Mouse (Mus musculus): ENCODE measurements around the gene Olfr15.
A peak's percentile ranks its signal among the peaks of the same experiment; 100 is the strongest.
"Not testable (repeated sequence)": the region's sequence is repeated elsewhere in the genome, so short reads cannot be mapped to it uniquely, and the experiment has no call there.

Gene Olfr15

GRCm38 (mm10) chr16:3830588-3831109, at the start of gene Olfr15:
Olfr15 (plus strand) TSS chr16:3830878.
- DNase-seq (ENCODE audit: low spot score) = no peak

- DNase-seq (ENCODE audit: low spot score) = no peak
These were observed 49.4 kb upstream of the Olfr15 start for GRCm38 (mm10) chr16:3781237-3781636.

GRCm38 (mm10) chr16:3788394-3788793, 42.3 kb upstream of the Olfr15 start:
- no peak for DNase-seq (ENCODE audit: low spot score)

GRCm38 (mm10) chr16:3808176-3808575, 22.5 kb upstream of the Olfr15 start:
- DNase-seq (ENCODE audit: low spot score) = no peak

GRCm38 (mm10) chr16:3814667-3815066, 16.0 kb upstream of the Olfr15 start:
- DNase-seq (ENCODE audit: low spot score) = not testable (repeated sequence)

GRCm38 (mm10) chr16:3820202-3820601, 10.5 kb upstream of the Olfr15 start:
- no peak for DNase-seq (ENCODE audit: low spot score)

GRCm38 (mm10) chr16:3828021-3828420, 2.7 kb upstream of the Olfr15 start:
- DNase-seq (ENCODE audit: low spot score) = no peak

- DNase-seq (ENCODE audit: low spot score) = no peak
These were observed 951 bp upstream of the Olfr15 start for GRCm38 (mm10) chr16:3829727-3830126.

- no peak for DNase-seq (ENCODE audit: low spot score)
These were observed 4.8 kb downstream of the Olfr15 start for GRCm38 (mm10) chr16:3835461-3835860.

GRCm38 (mm10) chr16:3839157-3839885, 8.6 kb downstream of the Olfr15 start:
- peak; percentile 16 for DNase-seq (ENCODE audit: low spot score)

- DNase-seq (ENCODE audit: low spot score) = no peak
These were observed 12.3 kb downstream of the Olfr15 start for GRCm38 (mm10) chr16:3842989-3843388.

- DNase-seq (ENCODE audit: low spot score) = no peak
These were observed 13.1 kb downstream of the Olfr15 start for GRCm38 (mm10) chr16:3843796-3844195.

- DNase-seq (ENCODE audit: low spot score) = peak; percentile 84
These were observed 16.2 kb downstream of the Olfr15 start, which contains the start of gene Zfp174 for GRCm38 (mm10) chr16:3846711-3847518. Zfp174 (plus strand) TSS chr16:3847268.

GRCm38 (mm10) chr16:3847871-3848270, 17.2 kb downstream of the Olfr15 start:
- DNase-seq (ENCODE audit: low spot score) = no peak

- DNase-seq (ENCODE audit: low spot score) = no peak
These were observed 17.7 kb downstream of the Olfr15 start for GRCm38 (mm10) chr16:3848416-3848815.

GRCm38 (mm10) chr16:3851301-3851700, 20.6 kb downstream of the Olfr15 start:
- DNase-seq (ENCODE audit: low spot score) = not testable (repeated sequence)

- no peak for DNase-seq (ENCODE audit: low spot score)
These were observed 21.9 kb downstream of the Olfr15 start for GRCm38 (mm10) chr16:3852586-3852985.

GRCm38 (mm10) chr16:3854437-3855182, 23.9 kb downstream of the Olfr15 start:
- DNase-seq (ENCODE audit: low spot score) = no peak

GRCm38 (mm10) chr16:3855776-3856175, 25.1 kb downstream of the Olfr15 start:
- no peak for DNase-seq (ENCODE audit: low spot score)

GRCm38 (mm10) chr16:3859254-3859653, 28.6 kb downstream of the Olfr15 start:
- DNase-seq (ENCODE audit: low spot score) = no peak

- DNase-seq (ENCODE audit: low spot score) = no peak
These were observed 41.1 kb downstream of the Olfr15 start for GRCm38 (mm10) chr16:3871815-3872214.
